Mouse (Mus musculus) cortical plate, adult 2 months (tissue): Measurements from ENCODE around the gene Ccdc38.

Experiments used
- CTCF ChIP-seq: fragments of 200-500 bp; IDR thresholded peaks from 2 replicates; pipeline ENCODE4 v1.5.1; 2011; ENCODE audit warnings: mild to moderate bottlenecking, control low read depth, low read length; ENCODE audit not compliant: insufficient read depth; ENCODE audit errors: extremely low read depth
- POLR2A ChIP-seq: fragments of 200-500 bp; IDR thresholded peaks from 2 replicates; pipeline ENCODE4 v1.6.1; 2011; ENCODE audit warnings: mild to moderate bottlenecking, low read length, control low read depth; ENCODE audit not compliant: insufficient read depth; ENCODE audit errors: extremely low read depth

DNA sequence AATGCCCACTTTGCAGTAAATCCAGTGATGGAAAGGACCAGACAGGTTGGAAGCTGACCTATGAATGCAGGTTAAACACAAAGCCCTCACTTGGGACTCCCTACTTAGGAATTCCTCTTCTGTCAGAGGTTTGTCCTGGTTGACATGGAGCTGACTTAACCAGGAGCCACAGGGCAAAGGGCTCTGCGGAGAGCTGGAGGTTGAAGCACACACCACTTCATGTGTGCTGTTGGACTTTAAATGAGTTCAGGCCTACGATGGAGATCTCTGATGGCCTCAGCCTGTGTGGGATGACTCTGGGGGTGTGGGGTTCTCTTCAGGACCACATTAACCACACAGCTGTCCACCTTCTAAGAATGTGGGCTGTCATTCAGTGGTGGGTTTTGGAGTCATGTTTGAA is 2.1 kb upstream of the Ccdc38 start:
- TF ChIP-seq CTCF (no peak), POLR2A (no peak)
